Mouse (Mus musculus) lung, postnatal 0 days (tissue): ENCODE measurements around the gene Dera.

ENCODE experiments used
- CTCF ChIP-seq: IDR thresholded peaks from 2 replicates; pipeline ENCODE4 v1.5.1; 2016; ENCODE audit warnings: antibody characterized with exemption, mild to moderate bottlenecking
- EP300 ChIP-seq: IDR thresholded peaks from 2 replicates; pipeline ENCODE4 v1.6.1; 2016; ENCODE audit warnings: antibody characterized with exemption, mild to moderate bottlenecking, control low read depth

GRCm38 (mm10) chr6:137788976-137789590 is 34.7 kb downstream of the Dera start:
- TF ChIP-seq CTCF (no peak), EP300 (no peak)
